Mouse (Mus musculus): ENCODE results near the gene Col28a1.

- TF ChIP-seq CTCF (conservative IDR thresholded peaks at IDR 0.05; ENCODE audit: low read length) (no peak), NANOG (IDR thresholded peaks at IDR 0.05; ENCODE audit: borderline replicate concordance, low read length) (no peak)
These were observed 98.1 kb downstream of the Col28a1 start for GRCm38 (mm10) chr6:8094160-8094953.
